Mouse (Mus musculus) ES-Bruce4 (cell line): ENCODE measurements around the gene Emid1.

ENCODE experiments used
- CTCF ChIP-seq: IDR thresholded peaks from one replicate; pipeline ENCODE4 v1.8.1; 2011; ENCODE audit warnings: low read depth, low read length
- EP300 ChIP-seq: IDR thresholded peaks from 2 replicates; pipeline ENCODE4 v1.6.1; 2011; ENCODE audit warnings: low read depth, low read length; ENCODE audit not compliant: insufficient read depth
- POLR2A ChIP-seq: IDR thresholded peaks from one replicate; pipeline ENCODE4 v1.8.1; 2011; ENCODE audit warnings: low read length; ENCODE audit not compliant: insufficient read depth

DNA sequence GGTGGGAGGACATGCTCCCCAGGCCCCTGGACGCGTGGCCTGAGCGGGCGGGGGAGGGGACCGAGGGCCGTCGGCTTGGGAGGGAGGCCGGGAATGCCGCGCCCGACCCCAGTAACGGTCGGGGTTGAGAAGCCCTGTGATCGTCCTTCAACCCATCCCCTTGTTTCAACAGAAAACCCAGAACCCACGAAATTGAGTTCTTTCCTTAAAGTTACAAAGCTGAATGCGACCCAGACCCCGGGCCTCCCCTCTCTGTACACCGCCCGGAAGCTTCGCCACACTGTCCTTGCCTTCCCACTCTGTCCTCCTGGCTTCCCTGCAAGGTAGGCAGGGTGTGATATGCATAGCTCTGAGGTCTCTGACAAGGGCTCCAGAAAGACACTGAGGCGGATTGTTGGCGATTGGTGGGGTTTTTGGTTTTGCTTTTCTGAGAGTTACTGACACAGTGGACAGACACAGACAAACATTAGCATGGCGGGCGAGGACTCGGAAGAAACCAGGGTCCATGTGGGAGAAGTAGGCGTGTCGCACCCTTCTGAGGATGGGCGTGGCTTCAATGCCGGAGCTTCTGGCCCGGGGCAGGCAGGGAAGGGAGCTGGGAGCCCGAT lies 52.4 kb downstream of the Emid1 start:
- TF ChIP-seq EP300 (0 out of 2 replicates have a peak, but pooled peaks have one; percentile 13), CTCF (no peak), POLR2A (no peak)
